Mouse (Mus musculus) liver, adult 2 months (tissue): ENCODE data around the gene E330034G19Rik. TPM values are rescaled to one million over a fixed set of nuclear protein-coding genes. Genes with fewer than 3 reads are reported as not detected.

Experiments used
- DNase-seq: peaks from one replicate; pipeline ENCODE4 v3.0.0-alpha.2; 2011; ENCODE audit warnings: low read depth, low spot score; ENCODE audit errors: extremely low read depth
- H3K27ac ChIP-seq: fragments of 200-500 bp; replicated peaks from 2 replicates; pipeline ENCODE4 v1.5.1; 2012; ENCODE audit warnings: low read depth, mild to moderate bottlenecking, control low read depth, inconsistent platforms, low read length; ENCODE audit not compliant: insufficient read depth
- H3K27me3 ChIP-seq: fragments of 200-500 bp; 2 replicates; pipeline ENCODE4 v1.6.1; 2012; ENCODE audit warnings: mild to moderate bottlenecking, moderate library complexity, low read length, inconsistent platforms; ENCODE audit not compliant: control insufficient read depth, insufficient read depth
- H3K36me3 ChIP-seq: fragments of 200-500 bp; 2 replicates; pipeline ENCODE4 v1.6.1; 2012; ENCODE audit warnings: low read length, inconsistent platforms; ENCODE audit not compliant: control insufficient read depth, insufficient read depth
- H3K4me1 ChIP-seq: fragments of 200-500 bp; 2 replicates; pipeline ENCODE4 v1.6.1; 2011; ENCODE audit warnings: low read length; ENCODE audit not compliant: control insufficient read depth, insufficient read depth
- H3K4me3 ChIP-seq: fragments of 200-500 bp; 2 replicates; pipeline ENCODE4 v1.5.1; 2011; ENCODE audit warnings: low read depth, mild to moderate bottlenecking, control low read depth, low read length, moderate library complexity; ENCODE audit not compliant: insufficient read depth
- H3K79me2 ChIP-seq: fragments of 200-500 bp; 2 replicates; pipeline ENCODE4 v1.6.1; 2012; ENCODE audit warnings: inconsistent platforms, mild to moderate bottlenecking, low read length, moderate library complexity; ENCODE audit not compliant: control insufficient read depth, insufficient read depth
- H3K9ac ChIP-seq: fragments of 200-500 bp; 2 replicates; pipeline ENCODE4 v1.6.1; 2012; ENCODE audit warnings: low read depth, mild to moderate bottlenecking, control low read depth, inconsistent platforms, low read length
- CTCF ChIP-seq: fragments of 200-500 bp; IDR thresholded peaks from 2 replicates; pipeline ENCODE4 v1.5.1; 2011; ENCODE audit warnings: low read depth, low read length, control low read depth
- POLR2A ChIP-seq: fragments of 200-500 bp; IDR thresholded peaks from 2 replicates; pipeline ENCODE4 v1.6.1; 2011; ENCODE audit warnings: low read length, control low read depth; ENCODE audit not compliant: insufficient read depth; ENCODE audit errors: extremely low read depth
- WGBS: fragments of 180-500 bp; shearing (Covaris S2); methylation state at CpG from one replicate; pipeline ENCODE4 v1.1.7; 2018; 5-methylcytosine and 5-hydroxymethylcytosine counted together
- polyA plus RNA-seq: library from polyadenylated mRNA; depleted of rRNA; stranded (reverse); fragments of >200 nt; gene quantifications from 2 replicates; pipeline ENCODE4 v1.2.3, GENCODE M21; 2012
- total RNA-seq: library from RNA; depleted of rRNA; stranded (reverse); fragments of >200 nt; gene quantifications from 2 replicates; pipeline ENCODE4 v1.2.3, GENCODE M21; 2014

Gene E330034G19Rik
- total and polyA plus RNA-seq, 2 experiments, result not detected

DNA sequence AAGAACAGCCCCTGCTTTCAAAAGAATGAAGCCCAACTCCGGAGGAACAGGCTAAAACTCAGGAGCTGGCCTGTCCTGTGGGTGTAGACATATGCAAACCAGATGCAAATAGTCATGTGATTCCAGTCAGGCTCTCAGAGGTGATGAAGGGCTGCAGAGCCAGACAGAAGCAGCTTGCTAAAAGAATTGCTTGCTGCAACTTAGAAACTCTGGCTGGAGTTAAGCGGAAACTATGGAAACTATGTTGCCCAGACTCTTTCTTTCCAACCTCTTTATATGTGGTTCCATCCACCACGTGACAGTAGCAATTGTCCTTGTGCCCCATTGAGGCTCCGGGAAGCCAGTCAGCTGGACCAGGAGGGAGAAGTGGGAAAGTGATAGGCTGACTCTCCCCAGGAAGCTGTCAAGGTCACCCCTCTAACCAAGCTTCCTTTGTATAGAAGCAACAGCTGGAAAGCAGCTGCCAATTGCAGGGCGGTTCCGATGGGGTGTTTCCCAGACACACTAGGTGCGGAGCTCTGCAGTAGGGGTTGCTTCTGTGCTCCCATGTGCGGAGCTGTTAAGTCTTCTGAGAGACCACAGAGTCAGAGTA, 39.3 kb upstream of the E330034G19Rik start:
- Histone ChIP-seq H3K27me3 (no peaks in the 10 kb centered on the region), H3K27ac (no peak overlapping the region), H3K9ac (no peak overlapping the region), H3K4me3 (no peak overlapping the region), H3K79me2 (no peaks in the 10 kb centered on the region), H3K4me1 (no peaks in the 10 kb centered on the region), H3K36me3 (no peaks in the 10 kb centered on the region)
- TF ChIP-seq CTCF (no peak), POLR2A (no peak)
- 24% methylated on average over 8 of the region's 8 CpGs for WGBS
- DNase-seq, result no peak

GRCm38 (mm10) chr14:24255956-24256355, 37.1 kb upstream of the E330034G19Rik start:
- Histone ChIP-seq H3K9ac (no peak overlapping the region), H3K36me3 (no peaks in the 10 kb centered on the region), H3K27me3 (no peaks in the 10 kb centered on the region), H3K4me3 (no peak overlapping the region), H3K27ac (no peak overlapping the region), H3K79me2 (no peaks in the 10 kb centered on the region), H3K4me1 (no peaks in the 10 kb centered on the region)
- no peak for TF ChIP-seq CTCF
- no peak for TF ChIP-seq POLR2A
- WGBS, result 64% methylated on average over 2 of the region's 2 CpGs
- DNase-seq, result no peak

- DNase-seq, result no peak
- Histone ChIP-seq H3K27ac (no peak overlapping the region), H3K36me3 (no peaks in the 10 kb centered on the region), H3K9ac (no peak overlapping the region), H3K4me1 (no peaks in the 10 kb centered on the region), H3K27me3 (no peaks in the 10 kb centered on the region), H3K4me3 (no peak overlapping the region), H3K79me2 (no peaks in the 10 kb centered on the region)
- 75% methylated on average over 4 of the region's 4 CpGs for WGBS
- no peak for TF ChIP-seq CTCF
- no peak for TF ChIP-seq POLR2A
Measured at GRCm38 (mm10) chr14:24260391-24260790, 32.6 kb upstream of the E330034G19Rik start.

DNA sequence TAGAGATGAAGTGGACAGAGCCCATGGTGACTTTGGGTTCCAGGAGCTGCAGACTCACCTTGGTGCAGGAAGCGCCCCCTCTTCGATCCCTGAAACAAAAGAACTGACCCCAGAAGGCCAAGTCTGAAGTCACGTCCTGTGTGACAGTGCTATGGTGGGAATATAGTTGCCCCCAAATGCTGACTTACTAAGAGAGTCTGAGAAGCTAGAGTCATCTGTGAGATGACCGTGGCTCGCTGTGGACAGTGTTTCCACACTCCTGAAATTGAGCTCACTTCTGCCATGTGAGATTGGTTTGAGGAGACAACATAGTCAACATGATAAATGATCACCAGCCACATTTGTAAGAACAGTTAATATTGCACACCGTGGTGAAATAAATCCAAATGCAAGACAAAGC, 30.6 kb upstream of the E330034G19Rik start:
- TF ChIP-seq CTCF, result no peak
- H3K27me3 ChIP-seq, result no peaks in the 10 kb centered on the region
- DNase-seq, result no peak
- no peak overlapping the region for H3K27ac ChIP-seq
- no peak overlapping the region for H3K9ac ChIP-seq
- no peak overlapping the region for H3K4me3 ChIP-seq
- 75% methylated on average over 6 of the region's 6 CpGs for WGBS
- no peaks in the 10 kb centered on the region for H3K36me3 ChIP-seq
- no peaks in the 10 kb centered on the region for H3K79me2 ChIP-seq
- H3K4me1 ChIP-seq, result no peaks in the 10 kb centered on the region

- Histone ChIP-seq H3K4me3 (no peak overlapping the region), H3K27ac (no peak overlapping the region), H3K4me1 (no peaks in the 10 kb centered on the region), H3K9ac (no peak overlapping the region), H3K79me2 (no peaks in the 10 kb centered on the region), H3K27me3 (no peaks in the 10 kb centered on the region), H3K36me3 (no peaks in the 10 kb centered on the region)
- no peak for TF ChIP-seq POLR2A
- TF ChIP-seq CTCF, result no peak
- 66% methylated on average over 2 of the region's 2 CpGs for WGBS
- DNase-seq, result no peak
Measured at GRCm38 (mm10) chr14:24262915-24263314, 30.1 kb upstream of the E330034G19Rik start.

DNA sequence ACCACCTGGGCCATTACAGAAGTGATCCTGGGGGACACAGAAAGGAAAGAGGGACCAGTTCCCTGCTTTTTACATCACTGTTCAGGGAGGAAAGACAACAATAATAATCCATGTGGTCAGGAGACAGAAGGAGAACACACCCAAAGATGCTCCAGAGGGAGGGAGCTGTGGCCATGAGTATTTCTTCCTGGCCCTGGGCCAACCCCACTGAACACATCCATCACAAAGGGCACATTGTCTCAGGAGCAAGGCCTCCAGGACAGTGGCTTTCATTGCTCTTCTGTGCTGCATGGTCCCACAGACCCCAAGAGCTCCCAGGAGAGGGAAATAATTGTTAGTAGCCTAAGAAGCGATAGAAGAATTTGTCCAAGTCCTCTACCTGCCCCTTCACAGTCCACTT, 23.4 kb upstream of the E330034G19Rik start:
- H3K27ac ChIP-seq, result no peak overlapping the region
- no peaks in the 10 kb centered on the region for H3K4me1 ChIP-seq
- H3K4me3 ChIP-seq, result no peak overlapping the region
- DNase-seq, result no peak
- TF ChIP-seq POLR2A (no peak), CTCF (no peak)
- no peak overlapping the region for H3K9ac ChIP-seq
- WGBS, result 88% methylated on average over 1 of the region's 1 CpGs
- no peaks in the 10 kb centered on the region for H3K27me3 ChIP-seq
- H3K36me3 ChIP-seq, result no peaks in the 10 kb centered on the region
- no peaks in the 10 kb centered on the region for H3K79me2 ChIP-seq
